Mouse (Mus musculus): Measurements from ENCODE around the gene Fam83b.

Gene Fam83b

DNA sequence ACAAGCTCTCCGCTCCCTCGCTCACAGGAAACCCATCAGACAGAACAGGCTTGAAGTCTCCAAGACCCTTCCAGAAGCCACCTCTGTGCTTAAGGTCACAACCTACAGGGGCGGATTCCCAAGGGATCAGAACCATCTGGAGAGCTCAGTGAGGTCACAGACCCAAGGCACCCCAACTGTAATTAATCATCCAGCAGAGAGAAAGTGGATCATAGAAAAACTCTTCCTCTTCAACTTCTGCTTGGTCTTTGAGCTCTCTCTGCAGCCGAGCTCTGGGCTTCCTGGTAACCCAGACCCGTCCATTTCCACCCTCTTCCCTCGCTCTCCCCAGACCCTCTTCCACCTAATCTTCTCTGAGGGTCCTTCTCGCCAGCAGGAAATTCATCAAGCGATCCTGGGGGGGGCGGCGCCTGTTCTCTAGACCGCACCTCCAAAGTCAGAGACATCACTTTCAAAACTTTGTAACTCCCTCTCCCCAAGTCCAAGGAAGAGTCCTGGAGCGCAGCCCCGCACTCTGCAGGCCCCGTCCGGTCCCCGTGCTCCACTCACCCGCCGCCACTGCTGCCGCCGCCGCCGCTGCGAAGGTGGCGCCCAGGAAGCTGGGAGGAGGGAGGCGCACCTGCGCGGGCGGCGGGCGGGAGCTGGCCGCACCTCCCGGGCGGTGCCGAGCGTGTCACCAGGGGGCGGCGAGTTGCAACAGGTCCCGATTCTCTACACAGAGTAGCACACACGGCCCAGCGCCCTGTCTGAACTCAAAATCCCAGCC is at the start of gene Fam83b:
Gene Fam83b (minus strand): TSS at position 602 of the 766 bp plus-strand sequence.
- no peak for DNase-seq

DNA sequence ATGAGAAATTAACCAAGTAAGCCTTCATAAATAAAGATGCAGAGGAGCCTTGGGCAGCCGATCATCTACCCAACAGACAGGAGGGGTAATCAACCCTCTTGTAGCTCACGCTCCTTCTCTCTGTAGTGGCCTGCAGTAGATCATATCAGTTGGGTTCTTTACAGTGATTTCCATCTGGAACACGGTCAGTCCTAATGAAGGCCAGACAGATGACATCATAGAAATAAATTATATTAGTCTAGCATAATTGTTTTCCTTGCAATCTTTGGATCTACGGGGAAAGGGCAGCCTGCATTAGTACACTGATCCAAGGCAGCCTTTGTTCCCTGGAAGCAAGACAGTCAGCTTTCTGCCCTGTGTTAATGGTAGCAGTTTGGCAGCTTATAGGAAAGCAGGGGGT is 47.2 kb upstream of the Fam83b start:
- DNase-seq, result no peak

DNA sequence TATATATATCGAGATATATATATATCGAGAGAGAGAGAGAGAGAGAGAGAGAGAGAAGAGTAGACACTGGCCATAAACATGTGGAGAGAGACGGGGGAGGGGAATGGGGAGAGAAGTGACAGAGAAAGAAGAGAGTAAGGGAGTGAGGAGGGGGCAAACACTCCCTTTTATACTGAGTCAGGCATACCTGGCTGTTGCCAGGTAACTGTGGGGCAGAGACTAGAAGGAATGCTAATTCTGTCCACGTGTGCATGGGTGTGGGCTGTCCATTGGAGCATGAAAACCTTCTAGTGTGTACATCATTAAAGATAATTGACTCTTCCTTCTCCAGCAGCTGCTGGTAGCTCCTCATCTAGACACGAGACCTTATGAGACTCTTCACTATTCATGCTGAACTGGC is 36.8 kb upstream of the Fam83b start:
- DNase-seq, result no peak

DNA sequence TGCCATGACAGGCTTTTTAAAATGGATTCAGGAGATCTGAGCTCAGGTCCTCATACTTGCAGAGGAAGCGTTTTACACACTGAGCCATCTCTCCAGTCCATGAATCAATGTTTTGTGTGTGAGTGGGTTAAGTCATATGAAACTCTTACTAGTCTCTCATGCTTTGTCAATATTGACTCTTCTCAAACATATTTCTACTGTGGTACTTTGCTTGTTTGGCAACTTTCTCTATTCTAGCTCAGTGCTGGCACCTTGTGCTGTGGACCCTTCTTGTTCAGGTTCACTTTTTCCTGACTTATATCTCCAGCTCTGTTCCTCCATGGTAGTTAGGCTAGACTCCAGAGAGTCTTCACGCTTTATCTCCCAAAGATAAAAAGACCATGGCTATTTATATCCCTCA is 36.0 kb upstream of the Fam83b start:
- DNase-seq, result no peak

DNA sequence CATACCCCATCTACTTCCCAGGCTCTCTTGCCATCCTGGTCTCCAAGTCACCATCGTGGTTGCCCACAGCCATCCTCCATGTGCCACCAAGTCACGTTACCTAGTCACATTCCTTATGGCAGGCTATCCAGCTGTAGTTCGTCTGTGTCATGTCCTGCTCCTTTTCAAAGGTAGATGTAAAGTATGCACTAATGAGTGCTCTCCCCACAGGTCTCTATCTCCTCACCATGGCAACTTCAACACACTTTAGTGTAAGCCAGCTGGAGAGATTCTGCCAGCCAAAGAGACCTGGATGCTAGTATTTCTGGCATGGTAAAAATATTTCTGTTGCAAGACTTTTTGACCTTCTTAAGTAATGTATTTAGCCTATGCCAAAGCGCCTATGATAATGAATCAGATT is 30.5 kb upstream of the Fam83b start:
- DNase-seq, result no peak

DNA sequence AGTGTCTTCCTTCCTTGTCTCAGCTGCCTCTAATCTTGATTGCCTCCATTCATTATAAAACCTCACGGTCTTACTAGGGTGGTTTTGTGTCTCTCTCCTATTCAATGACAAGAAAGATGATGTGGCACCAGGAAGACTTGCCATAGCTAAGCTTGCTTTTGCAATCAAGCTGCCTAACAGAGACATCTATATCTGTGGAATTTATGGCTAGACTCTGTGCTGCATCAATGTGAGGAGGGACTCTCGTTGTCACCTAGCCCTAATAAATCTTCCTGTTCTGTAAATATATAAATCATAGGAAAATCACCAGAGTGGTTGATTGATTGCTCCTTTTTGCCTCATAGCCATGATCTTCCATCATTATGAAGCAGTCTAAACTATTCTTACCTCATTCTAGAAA is 26.9 kb upstream of the Fam83b start:
- no peak for DNase-seq

DNA sequence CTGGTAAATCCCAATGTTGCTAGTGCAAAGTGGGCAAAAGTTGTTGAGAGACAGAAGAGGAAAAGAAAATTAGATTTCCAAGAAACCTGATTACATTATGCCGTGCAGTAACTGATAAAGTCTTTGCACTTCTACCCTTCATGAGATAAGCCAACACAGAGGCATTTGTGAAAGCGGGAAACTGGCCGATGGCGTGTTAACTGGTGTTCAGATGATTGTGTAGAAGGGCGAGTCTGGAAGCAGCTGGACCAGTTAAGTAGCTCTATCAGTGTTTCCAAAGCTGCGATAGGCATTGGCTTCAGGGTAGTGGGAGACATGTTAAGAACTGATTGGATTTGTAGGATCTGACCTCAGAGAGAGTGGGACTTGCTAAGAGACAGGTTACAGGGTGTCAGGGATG is 17.0 kb upstream of the Fam83b start:
- no peak for DNase-seq

DNA sequence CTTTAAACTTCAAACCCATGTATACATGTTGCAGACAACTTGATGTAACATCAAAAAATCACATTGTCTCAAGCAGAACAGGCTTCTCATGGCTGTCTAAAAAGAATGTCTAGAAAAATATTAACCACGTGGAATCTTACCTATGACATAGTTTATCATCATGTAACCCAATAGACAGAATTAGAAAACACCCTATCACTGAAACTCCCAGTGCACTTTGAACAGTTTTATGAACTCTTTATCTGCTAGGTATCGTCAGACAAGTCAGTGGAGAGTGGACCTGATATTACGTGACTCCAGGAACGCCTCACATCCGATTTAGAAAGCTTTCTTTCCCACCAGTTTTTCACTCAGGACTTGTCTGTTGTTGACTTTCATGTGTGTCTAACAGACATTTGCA is 15.1 kb upstream of the Fam83b start:
- no peak for DNase-seq

DNA sequence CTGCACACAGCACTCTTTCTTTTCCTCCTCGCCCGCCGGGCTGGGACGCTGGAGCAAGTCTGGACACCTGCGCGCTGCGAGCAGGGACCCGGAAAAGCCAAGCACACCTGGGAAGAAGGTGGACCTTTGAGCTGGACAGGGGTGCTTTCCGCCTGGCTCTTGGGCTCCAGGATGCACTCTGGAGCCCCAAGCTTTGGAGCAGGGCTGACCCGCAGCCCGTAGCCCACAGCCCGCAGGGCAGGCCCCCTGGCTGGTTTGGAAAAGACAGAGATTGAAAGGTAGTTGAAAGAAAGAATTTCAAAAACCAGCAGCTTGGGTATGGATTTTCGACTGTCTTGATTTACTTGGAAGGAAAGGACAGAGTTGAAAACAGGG is 352 bp upstream of the Fam83b start:
- DNase-seq, result no peak

DNA sequence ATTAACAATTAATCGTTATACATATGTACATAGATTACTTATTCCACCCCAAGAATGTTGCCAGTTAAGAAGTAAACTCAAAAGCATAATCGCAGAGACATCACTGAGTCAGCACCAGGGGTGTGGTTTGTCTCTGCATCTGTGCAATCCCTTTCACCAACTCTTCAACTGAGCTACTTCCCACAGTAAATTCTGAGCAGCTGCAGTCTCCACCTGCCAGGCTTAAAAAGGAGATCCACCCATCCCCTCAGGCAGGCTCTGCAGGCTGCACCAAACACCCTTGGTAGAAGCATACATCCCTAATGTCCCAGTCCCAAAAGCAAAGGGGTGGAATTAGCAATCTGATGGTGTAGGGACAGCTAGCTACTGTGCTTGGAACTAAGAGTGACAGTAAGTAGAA is 1.3 kb downstream of the Fam83b start:
- DNase-seq, result no peak

DNA sequence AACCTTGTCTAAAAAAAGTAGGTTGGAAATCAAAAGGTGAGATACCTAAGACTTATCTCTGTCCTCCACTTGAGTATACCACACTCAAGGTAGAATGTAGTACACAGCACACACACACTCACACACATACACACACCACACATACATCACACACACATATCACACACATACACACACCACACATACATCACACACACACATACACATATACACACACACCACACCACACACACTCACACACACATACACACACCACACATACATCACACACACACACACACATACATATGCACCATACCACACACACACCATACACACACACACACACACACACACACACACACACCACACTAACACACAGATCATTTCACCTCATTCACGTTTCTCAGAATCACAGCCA is 2.8 kb downstream of the Fam83b start:
- no peak for DNase-seq

DNA sequence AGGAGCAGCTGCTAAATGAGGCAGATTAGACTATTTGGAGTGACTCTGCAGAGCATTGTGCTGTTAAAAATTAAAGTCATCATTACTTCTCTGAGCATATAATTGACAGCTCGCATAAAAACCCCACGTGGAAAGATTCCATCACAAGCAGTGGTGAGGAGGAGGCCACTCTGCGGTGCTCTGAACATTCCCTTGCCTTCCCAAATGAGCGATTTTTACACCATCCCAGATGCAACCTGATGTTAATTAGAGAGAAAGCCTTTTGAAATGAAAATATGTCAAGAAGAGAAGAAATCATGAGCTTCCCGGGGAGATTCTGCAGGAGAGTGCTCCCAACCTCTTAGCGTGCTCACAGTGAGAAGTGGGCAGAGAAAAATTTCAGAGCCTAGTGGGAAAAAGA is 4.1 kb downstream of the Fam83b start:
- DNase-seq, result no peak

DNA sequence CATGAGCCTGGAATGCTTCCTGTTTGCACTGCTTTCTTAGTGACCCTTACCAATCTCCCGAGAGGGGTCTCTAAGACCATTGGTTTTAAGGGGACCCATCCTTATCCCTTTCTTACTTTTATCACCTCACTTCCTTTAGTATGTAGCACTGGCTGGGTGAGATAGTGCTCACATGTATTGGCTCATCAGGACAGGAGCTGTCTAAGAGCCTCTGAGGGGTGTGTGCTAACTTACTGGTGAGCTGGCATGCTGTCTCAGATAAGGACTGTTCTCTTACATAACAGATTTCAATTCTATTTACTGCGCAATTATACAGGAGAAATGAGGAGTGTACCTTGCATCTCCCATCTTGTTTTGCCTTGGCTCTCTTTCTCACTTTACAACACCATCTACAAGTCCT is 7.7 kb downstream of the Fam83b start:
- DNase-seq, result no peak

DNA sequence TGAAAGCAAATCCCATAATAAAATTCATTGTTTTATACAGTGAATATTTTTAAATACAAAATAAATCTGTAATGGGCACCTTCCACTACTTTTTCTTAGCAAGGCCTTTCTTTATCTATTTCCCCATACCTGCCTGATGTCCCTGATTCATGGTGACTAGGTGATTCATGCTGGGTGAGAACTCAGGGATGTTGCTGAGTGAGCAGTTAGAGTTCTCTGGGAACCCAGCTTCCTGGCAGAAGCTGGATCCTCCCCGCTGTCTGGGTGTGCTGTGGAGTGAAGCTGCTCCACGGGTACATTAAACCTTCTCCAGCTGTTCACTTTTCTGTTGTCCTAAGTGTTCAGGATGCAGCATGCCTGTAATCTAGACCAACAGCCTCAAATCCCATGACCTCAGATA is 13.2 kb downstream of the Fam83b start:
- DNase-seq, result no peak

DNA sequence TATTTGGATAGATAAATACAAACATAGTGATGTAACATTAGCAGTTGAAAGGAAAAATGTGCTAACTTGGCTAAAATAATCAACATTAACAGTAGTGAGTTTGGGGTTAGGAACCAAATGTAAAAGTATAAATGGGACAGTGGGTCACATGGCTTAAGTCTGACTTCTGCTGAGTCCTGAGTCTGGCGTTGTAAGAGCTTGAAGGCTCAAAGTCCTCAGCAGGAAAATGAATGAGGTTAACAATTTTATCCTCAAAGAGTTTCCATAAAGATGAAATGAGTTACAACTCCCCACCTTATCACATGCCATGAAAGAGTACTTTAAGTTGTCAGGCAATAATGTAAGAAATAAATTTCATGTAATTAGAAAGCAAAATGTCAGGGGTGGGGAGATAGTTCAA is 13.8 kb downstream of the Fam83b start:
- no peak for DNase-seq

DNA sequence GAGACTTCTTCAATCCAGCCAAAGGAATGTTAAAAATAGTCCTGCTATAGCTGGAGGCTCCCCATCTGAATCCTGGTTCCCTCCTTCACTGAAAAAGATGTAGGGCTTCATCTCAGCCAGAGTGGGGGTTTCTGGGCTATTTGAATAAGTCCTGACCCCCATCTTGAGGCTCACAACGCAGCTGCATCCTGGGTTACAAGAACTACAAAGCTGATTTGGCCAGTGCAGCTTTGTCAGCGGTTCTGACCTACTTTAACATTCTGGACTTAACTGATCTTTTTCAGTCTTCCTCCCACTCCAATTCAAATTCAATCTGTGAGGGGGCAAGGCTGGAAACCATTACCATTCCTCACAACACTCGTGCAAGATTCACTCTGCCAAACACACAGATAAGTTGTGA is 20.2 kb downstream of the Fam83b start:
- no peak for DNase-seq

DNA sequence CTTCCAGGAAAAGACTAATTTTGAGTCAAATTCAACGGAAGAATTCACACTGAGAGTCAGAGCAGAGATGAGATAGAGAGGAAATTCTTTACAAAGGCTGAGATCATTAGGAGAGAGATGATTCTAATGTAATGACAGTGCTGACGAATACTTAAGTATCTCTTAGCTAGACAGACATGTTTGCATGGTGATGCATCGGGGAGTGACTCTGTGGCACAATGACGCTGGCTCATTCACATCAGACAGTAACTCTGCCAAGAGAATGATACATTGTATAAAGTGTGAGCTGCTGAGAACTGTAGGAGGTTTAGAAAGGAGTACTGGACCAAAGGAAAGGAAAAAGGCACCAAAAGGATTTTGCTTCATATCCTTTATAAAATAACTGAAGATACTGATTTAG is 26.2 kb downstream of the Fam83b start:
- no peak for DNase-seq

DNA sequence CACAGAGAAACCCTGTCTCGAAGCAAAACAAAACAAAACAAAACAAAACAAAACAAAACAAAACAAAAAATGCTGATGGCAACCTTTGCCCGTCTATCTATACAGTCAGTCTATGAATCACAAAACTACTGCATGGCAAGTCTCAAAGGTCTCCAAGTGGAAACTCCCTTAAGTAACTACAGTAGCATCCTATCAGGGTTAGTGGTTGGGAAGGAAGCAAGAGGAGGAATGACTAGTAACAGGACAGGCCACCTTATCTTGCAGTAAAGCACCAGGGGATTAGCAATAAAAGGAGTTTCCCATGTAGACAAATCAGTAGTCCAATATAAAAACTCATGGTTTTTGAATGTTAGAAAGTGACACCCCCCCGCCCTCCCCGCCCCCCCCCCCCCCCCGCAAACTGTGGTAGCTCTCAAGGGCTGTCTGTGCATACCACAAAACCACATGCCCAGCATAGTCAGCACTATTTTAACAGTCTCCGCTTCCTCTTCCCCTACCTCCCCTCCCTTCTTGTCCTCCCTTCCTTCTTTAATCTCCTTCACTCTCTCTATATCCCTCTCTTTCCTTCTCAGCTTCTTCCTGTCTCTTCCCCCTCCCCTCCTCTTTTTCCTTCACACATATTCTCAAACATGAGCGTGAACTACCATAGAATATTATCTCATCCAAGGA is 26.8 kb downstream of the Fam83b start:
- no peak for DNase-seq

DNA sequence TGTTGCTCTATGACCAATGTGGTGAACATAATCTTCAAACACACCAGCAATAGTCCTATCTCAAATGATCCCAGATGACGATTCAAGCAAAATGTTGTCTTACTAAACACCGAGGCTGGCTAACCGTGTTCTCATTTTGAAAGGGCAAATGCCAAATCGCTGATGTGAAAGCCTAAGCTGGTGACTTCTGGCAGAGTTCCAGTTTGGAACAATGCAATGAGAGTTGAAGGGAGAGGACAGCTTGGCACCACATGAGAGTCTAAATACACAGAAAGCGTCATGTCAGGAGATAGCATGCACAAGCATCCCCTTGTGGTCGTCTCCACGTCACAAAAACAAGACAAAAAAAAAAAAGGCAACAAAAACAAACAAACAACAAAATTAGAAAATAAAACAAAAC is 27.6 kb downstream of the Fam83b start:
- DNase-seq, result no peak

DNA sequence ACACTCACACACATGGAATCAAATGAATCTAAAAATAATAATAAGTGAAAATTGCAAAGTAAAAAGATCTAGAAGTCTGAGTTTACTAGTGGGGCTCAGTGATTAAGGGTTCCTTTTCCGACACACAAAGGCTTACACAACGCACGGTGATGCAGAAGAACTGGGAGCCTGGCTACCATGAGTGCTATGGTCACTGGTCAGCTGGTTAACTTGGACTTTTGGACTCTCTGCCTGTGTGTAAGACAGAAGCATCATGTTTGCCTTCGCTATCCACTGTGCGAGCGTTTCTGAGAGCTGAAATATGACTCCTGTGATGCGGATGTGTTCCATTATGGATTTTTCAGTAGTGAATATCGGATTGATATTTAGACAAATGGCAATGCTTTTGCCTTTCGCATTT is 30.9 kb downstream of the Fam83b start:
- no peak for DNase-seq

DNA sequence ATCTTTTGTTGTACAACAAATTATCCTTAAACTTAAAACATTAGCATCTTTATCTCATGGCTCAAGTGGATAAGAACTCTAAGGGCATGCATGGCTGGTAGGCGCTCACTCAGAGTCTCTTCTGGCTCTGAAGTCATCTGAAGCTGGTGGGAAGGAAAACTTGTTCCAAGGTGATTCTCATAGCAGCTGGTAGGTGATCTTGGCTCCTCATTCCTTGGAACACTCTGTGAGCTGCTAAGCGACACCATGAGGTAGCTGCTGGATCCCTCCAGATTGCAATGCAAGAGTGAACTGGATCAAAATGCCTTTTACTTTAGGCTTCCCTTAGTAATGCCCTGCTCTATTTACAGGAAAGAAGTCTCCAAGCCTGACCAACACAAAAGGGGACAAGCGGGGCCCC is 34.5 kb downstream of the Fam83b start:
- DNase-seq, result no peak

DNA sequence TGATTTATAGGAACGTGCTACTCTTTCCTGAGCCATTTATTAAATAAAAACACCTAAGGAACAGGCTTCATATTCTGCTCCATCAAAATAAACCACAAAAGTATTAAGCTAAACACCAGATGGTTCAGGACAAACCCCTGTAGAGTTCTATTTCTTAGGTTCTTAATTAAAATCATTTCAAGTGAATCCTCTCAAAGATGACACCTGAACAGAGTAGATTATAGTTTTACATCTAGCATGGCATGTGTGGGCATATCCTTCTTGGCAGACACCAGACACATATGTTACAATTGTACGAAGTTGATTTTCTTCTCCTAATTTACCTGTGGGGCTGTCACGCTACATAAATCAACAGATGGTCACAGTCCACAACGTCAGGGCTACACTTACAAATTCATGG is 35.5 kb downstream of the Fam83b start:
- DNase-seq, result no peak

DNA sequence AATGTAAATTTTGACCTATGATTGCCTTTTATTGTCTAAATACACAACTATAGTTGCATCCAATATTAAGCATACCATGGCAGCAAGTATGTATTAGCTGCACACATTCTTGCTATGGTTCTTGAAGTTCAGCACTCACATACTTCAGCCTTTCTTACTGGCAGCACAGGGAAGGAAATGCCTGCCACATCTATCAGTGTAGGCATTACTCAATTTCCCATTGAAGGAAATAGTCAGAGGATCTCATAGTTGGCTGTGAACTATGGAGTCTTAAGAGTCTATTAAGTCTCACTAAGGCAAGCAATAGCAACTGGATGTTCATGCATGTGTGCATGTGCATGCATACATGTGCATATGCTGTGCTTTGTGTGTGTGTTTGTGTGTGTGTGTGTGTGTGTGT is 41.3 kb downstream of the Fam83b start:
- DNase-seq, result no peak

DNA sequence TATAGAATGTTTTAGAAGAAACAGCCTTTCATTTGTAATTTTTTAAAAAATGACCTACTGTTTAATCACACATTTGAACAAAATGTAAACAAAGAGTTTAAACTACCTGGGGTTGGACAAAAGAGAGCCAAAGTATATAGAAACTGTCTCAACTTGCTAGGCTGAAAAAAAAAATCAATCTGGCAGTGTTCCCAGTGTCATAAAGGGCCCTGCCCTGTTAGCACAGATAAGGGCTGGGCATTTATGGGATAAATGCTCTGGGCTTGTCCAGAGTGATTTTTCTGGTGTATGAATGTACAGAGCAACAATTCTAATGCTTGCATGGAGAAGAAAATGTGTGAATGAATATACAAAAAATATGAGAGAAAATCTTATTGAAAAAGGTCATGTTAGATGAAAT is 43.8 kb downstream of the Fam83b start:
- DNase-seq, result no peak

DNA sequence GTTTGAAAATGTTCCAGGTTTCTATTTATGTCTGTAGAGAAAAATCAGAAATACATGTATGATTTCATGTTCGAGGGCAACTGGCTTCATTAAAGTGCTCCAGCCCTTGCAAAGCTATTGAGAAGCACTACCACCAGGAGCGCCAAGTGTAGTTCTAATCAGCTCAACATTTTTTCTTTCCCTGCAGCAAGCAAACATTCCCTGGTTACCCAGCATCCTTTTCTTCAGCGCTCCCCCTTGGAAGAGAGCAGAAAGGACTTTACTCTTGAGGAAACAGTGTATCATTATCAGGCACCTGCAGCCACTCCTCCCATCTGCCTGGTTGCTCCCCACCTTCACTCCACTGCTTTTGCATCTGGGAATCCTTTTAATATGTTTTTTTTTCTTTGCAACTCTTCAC is 45.3 kb downstream of the Fam83b start:
- DNase-seq, result no peak
